Mouse (Mus musculus) intestine, embryonic 15.5 days (tissue): ENCODE results near the gene Zfp473. TPM values are rescaled to one million over a fixed set of nuclear protein-coding genes. Genes with fewer than 3 reads are reported as not detected.

Experiments used
- ATAC-seq: fragments of 200-750 bp; cut with Nextera tagmentation; 2 replicates; pipeline ENCODE4 v1.8.0; 2017; ENCODE audit warnings: moderate TSS enrichment, moderate library complexity
- H3K27ac ChIP-seq: fragments of 300-500 bp; sonication (generic); 2 replicates; pipeline ENCODE4 v1.5.1; 2015; ENCODE audit warnings: mild to moderate bottlenecking, inconsistent platforms
- H3K27me3 ChIP-seq: fragments of 300-500 bp; sonication (generic); replicated peaks from 2 replicates; pipeline ENCODE4 v1.6.1; 2015; ENCODE audit warnings: inconsistent platforms
- H3K36me3 ChIP-seq: fragments of 300-500 bp; sonication (generic); 2 replicates; pipeline ENCODE4 v1.6.1; 2015; ENCODE audit warnings: inconsistent platforms
- H3K4me1 ChIP-seq: fragments of 300-500 bp; sonication (generic); replicated peaks from 2 replicates; pipeline ENCODE4 v1.6.1; 2015; ENCODE audit warnings: inconsistent platforms
- H3K4me2 ChIP-seq: fragments of 300-500 bp; sonication (generic); replicated peaks from 2 replicates; pipeline ENCODE4 v1.6.1; 2015; ENCODE audit warnings: mild to moderate bottlenecking, inconsistent platforms
- H3K4me3 ChIP-seq: fragments of 300-500 bp; sonication (generic); replicated peaks from 2 replicates; pipeline ENCODE4 v1.5.1; 2015; ENCODE audit warnings: inconsistent platforms
- H3K9ac ChIP-seq: fragments of 300-500 bp; sonication (generic); 2 replicates; pipeline ENCODE4 v1.6.1; 2015; ENCODE audit warnings: inconsistent platforms
- H3K9me3 ChIP-seq: fragments of 300-500 bp; sonication (generic); 2 replicates; pipeline ENCODE4 v1.6.1; 2016; ENCODE audit warnings: inconsistent platforms
- WGBS: fragments of 180-500 bp; shearing (Covaris S2); methylation state at CpG from one replicate; pipeline ENCODE4 v1.1.7; 2015; 5-methylcytosine and 5-hydroxymethylcytosine counted together
- polyA plus RNA-seq: library from polyadenylated mRNA; unstranded; fragments of >200 nt; fragmentation: Nextera tagmentation; extraction: Ambion mirVana; gene quantifications from 2 replicates; pipeline ENCODE4 v1.2.1, GENCODE M21; 2015

The Zfp473 gene
- polyA plus RNA-seq, 1 experiment from 2014 or later = 2.5 TPM

GRCm38 (mm10) chr7:44685531-44686402, 65.1 kb downstream of the Zfp473 start:
- Histone ChIP-seq H3K4me1 (peaks cover 7% of the 10 kb centered on the region; the same call in 1 of the 2 replicates), H3K36me3 (no peaks in the 10 kb centered on the region), H3K27ac (no peak overlapping the region), H3K9ac (no peak overlapping the region), H3K4me2 (no peak overlapping the region), H3K27me3 (no peaks in the 10 kb centered on the region), H3K9me3 (no peaks in the 10 kb centered on the region), H3K4me3 (no peak overlapping the region)
- ATAC-seq = peak; percentile 11; the same call in 1 of the 2 replicates
- WGBS = 46% methylated on average over 17 of the region's 17 CpGs

- WGBS = 44% methylated on average over 8 of the region's 8 CpGs
- H3K27ac ChIP-seq = peak overlapping the region; percentile 61
These were observed 67.2 kb downstream of the Zfp473 start for GRCm38 (mm10) chr7:44683656-44684055.

More at GRCm38 (mm10) chr7:44683656-44684055, 67.2 kb downstream of the Zfp473 start:
- Histone ChIP-seq H3K4me1 (peaks cover 7% of the 10 kb centered on the region; the same call in 1 of the 2 replicates), H3K9me3 (no peaks in the 10 kb centered on the region), H3K4me2 (no peak overlapping the region; the same call in 1 of the 2 replicates), H3K4me3 (no peak overlapping the region), H3K9ac (no peak overlapping the region), H3K27me3 (no peaks in the 10 kb centered on the region), H3K36me3 (no peaks in the 10 kb centered on the region)
- peak; percentile 94 for ATAC-seq

Other genes with a start within 250 kb of the Zfp473 start
- gene Mybpc2, start 226.4 kb downstream of the Zfp473 start, polyA plus RNA-seq = 0.14 and 0.36 TPM in 2 replicates
- 0.25 and 0.43 TPM in 2 replicates for gene Spib, start 219.0 kb downstream of the Zfp473 start, polyA plus RNA-seq
- gene Pold1, start 202.2 kb downstream of the Zfp473 start, polyA plus RNA-seq = 72.0 and 76.0 TPM in 2 replicates
- 66.3 and 69.5 TPM in 2 replicates for gene Nr1h2, start 197.1 kb downstream of the Zfp473 start, polyA plus RNA-seq
- 3.1 and 3.6 TPM in 2 replicates for gene Napsa, start 178.7 kb downstream of the Zfp473 start, polyA plus RNA-seq
- 0.27 and 0.36 TPM in 2 replicates for gene Kcnc3, start 160.4 kb downstream of the Zfp473 start, polyA plus RNA-seq
- gene Myh14, start 80.2 kb downstream of the Zfp473 start, polyA plus RNA-seq = 68.4 and 74.3 TPM in 2 replicates
- gene Izumo2, start 42.3 kb downstream of the Zfp473 start, polyA plus RNA-seq = not detected in 2 replicates
- gene Vrk3, start 2.6 kb downstream of the Zfp473 start, polyA plus RNA-seq = 36.0 and 39.4 TPM in 2 replicates
- gene Nup62, start 65.0 kb upstream of the Zfp473 start, polyA plus RNA-seq = 87.4 and 89.2 TPM in 2 replicates
- gene Il4i1, start 65.3 kb upstream of the Zfp473 start, polyA plus RNA-seq = 0.78 and 1.5 TPM in 2 replicates
- gene Atf5, start 65.6 kb upstream of the Zfp473 start, polyA plus RNA-seq = 6.2 and 6.6 TPM in 2 replicates
- gene Akt1s1, start 97.9 kb upstream of the Zfp473 start, polyA plus RNA-seq = 112 and 116 TPM in 2 replicates
- 71.0 and 71.3 TPM in 2 replicates for gene Tbc1d17, start 98.0 kb upstream of the Zfp473 start, polyA plus RNA-seq
- 25.9 and 29.0 TPM in 2 replicates for gene Pnkp, start 106.1 kb upstream of the Zfp473 start, polyA plus RNA-seq
- gene Ptov1, start 118.7 kb upstream of the Zfp473 start, polyA plus RNA-seq = 239 and 253 TPM in 2 replicates
- 88.2 and 91.8 TPM in 2 replicates for gene Med25, start 141.7 kb upstream of the Zfp473 start, polyA plus RNA-seq
- 17.0 and 18.8 TPM in 2 replicates for gene Fuz, start 145.0 kb upstream of the Zfp473 start, polyA plus RNA-seq
- 60.1 and 65.0 TPM in 2 replicates for gene Ap2a1, start 178.4 kb upstream of the Zfp473 start, polyA plus RNA-seq
- 0.14 TPM in 1 of 2 replicates, not detected in the other for gene Tsks, start 192.2 kb upstream of the Zfp473 start, polyA plus RNA-seq
- gene Cpt1c, start 223.8 kb upstream of the Zfp473 start, polyA plus RNA-seq = 16.1 and 16.5 TPM in 2 replicates
- gene Prmt1, start 235.5 kb upstream of the Zfp473 start, polyA plus RNA-seq = 449 and 456 TPM in 2 replicates
- 89.9 and 99.6 TPM in 2 replicates for gene Irf3, start 246.6 kb upstream of the Zfp473 start, polyA plus RNA-seq
- 37.3 and 43.6 TPM in 2 replicates for gene Bcl2l12, start 247.7 kb upstream of the Zfp473 start, polyA plus RNA-seq